Mouse (Mus musculus) kidney, postnatal 0 days (tissue): ENCODE results near the gene Fkbp11. TPM values are rescaled to one million over a fixed set of nuclear protein-coding genes. Genes with fewer than 3 reads are reported as not detected.

Source experiments
- ATAC-seq: fragments of 200-750 bp; cut with Nextera tagmentation; replicated peaks from 2 replicates; pipeline ENCODE4 v1.8.0; 2017; ENCODE audit warnings: low read depth, moderate number of reproducible peaks, moderate TSS enrichment, moderate library complexity; ENCODE audit not compliant: low FRiP score
- DNase-seq: peaks from one replicate; pipeline ENCODE4 v3.0.0-alpha.2; 2016; ENCODE audit warnings: low spot score
- H3K27ac ChIP-seq: fragments of 300-500 bp; sonication (generic); 2 replicates; pipeline ENCODE4 v1.5.1; 2014; ENCODE audit warnings: mild to moderate bottlenecking
- H3K27me3 ChIP-seq: fragments of 300-500 bp; sonication (generic); 2 replicates; pipeline ENCODE4 v1.6.1; 2014; ENCODE audit warnings: low read length, mixed read lengths; ENCODE audit not compliant: insufficient read depth
- H3K36me3 ChIP-seq: fragments of 300-500 bp; sonication (generic); 2 replicates; pipeline ENCODE4 v1.6.1; 2014; ENCODE audit warnings: low read length, mixed read lengths; ENCODE audit not compliant: insufficient read depth
- H3K4me1 ChIP-seq: fragments of 300-500 bp; sonication (generic); replicated peaks from 2 replicates; pipeline ENCODE4 v1.6.1; 2014; ENCODE audit warnings: antibody characterized with exemption, low read length, mixed read lengths; ENCODE audit not compliant: insufficient read depth
- H3K4me2 ChIP-seq: fragments of 300-500 bp; sonication (generic); 2 replicates; pipeline ENCODE4 v1.6.1; 2014; ENCODE audit warnings: mild to moderate bottlenecking, low read length, moderate library complexity, mixed read lengths
- H3K4me3 ChIP-seq: fragments of 300-500 bp; sonication (generic); replicated peaks from 2 replicates; pipeline ENCODE4 v1.5.1; 2014; ENCODE audit warnings: low read depth, low read length
- H3K9ac ChIP-seq: fragments of 300-500 bp; sonication (generic); 2 replicates; pipeline ENCODE4 v1.6.1; 2014; ENCODE audit warnings: low read depth, low read length
- H3K9me3 ChIP-seq: fragments of 300-500 bp; sonication (generic); replicated peaks from 2 replicates; pipeline ENCODE4 v1.6.1; 2016; ENCODE audit warnings: low read length, inconsistent platforms, mixed read lengths
- CTCF ChIP-seq: IDR thresholded peaks from 2 replicates; pipeline ENCODE4 v1.5.1; 2016; ENCODE audit warnings: antibody characterized with exemption, low read depth, mild to moderate bottlenecking, moderate library complexity
- WGBS: fragments of 180-500 bp; shearing (Covaris S2); extraction: QIAGEN DNeasy Blood & Tissue Kit; methylation state at CpG from one replicate; pipeline ENCODE4 v1.1.7; 2014; 5-methylcytosine and 5-hydroxymethylcytosine counted together
- polyA plus RNA-seq: library from polyadenylated mRNA; unstranded; fragments of >200 nt; fragmentation: Nextera tagmentation; extraction: Ambion mirVana; gene quantifications from 2 replicates; pipeline ENCODE4 v1.2.1, GENCODE M21; 2015

Gene Fkbp11
- polyA plus RNA-seq, 1 experiment from 2014 or later = 34.4 TPM

DNA sequence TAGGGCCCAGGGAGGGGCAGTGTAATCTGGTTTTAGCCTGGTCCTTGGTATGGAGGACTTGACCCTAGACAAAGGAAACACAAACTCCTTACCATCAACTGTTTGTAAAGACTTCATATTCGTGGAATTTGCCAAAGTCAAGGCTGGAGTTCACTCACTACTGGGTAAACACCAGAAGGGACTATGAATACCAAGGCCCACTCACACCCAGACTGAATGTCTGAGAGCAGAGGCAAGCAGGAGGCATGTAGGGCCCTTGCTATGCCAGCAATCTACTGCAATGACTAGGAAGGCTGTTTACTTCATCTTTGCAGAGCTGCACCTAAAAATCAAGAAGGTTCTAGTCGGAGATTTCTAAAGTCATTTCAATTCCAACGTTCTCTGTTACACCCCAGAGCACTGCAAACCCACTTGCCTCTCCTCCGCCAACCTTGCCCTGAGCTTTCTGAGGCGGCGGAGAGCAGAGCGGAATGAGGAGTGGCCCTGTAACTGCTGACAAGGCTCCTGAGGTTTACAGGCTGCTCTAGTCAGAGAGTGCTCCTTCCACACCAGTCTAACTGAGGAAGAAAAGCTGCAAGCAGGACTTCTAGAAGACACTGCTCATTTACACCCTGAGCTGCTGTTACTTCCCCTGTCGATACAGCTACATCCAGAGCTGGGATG is 14.9 kb upstream of the Fkbp11 start:
- no peak for TF ChIP-seq CTCF
- Histone ChIP-seq H3K4me1 (0 out of 2 replicates have a peak, but pooled peaks cover 2% of the 10 kb centered on the region), H3K4me2 (no peak overlapping the region), H3K27ac (no peak overlapping the region), H3K27me3 (no peaks in the 10 kb centered on the region), H3K9ac (no peak overlapping the region), H3K9me3 (no peaks in the 10 kb centered on the region), H3K36me3 (peaks cover 28% of the 10 kb centered on the region), H3K4me3 (no peak overlapping the region)
- DNase-seq = no peak
- no peak for ATAC-seq
- 78% methylated on average over 8 of the region's 8 CpGs for WGBS

GRCm38 (mm10) chr15:98740219-98740618 is 12.2 kb upstream of the Fkbp11 start:
- no peak for ATAC-seq
- TF ChIP-seq CTCF = no peak
- 92% methylated on average over 8 of the region's 8 CpGs for WGBS

DNA sequence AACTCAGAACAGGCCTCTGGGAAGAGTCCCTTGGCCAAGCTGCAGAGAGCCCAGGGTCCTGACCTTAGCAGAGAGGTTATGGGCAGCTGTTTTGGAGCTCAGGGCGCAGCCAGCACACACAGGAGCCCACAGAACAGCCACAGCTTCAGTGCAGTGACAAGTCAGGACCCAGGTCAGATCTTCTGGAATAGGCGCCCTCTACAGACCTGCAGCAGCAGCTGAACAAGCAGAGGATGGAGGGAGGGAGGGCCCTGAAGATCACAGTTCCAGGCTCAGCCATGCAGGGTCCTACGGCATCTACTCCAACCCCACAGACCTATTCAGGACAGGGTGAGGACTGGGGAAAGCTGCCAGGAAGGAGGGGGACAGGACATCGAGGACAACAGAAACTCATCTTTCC is 10.8 kb upstream of the Fkbp11 start:
- Histone ChIP-seq H3K9ac (no peak overlapping the region), H3K4me3 (no peak overlapping the region), H3K9me3 (no peaks in the 10 kb centered on the region), H3K4me2 (no peak overlapping the region), H3K27me3 (no peaks in the 10 kb centered on the region), H3K27ac (no peak overlapping the region), H3K4me1 (no peaks in the 10 kb centered on the region), H3K36me3 (peaks cover 31% of the 10 kb centered on the region)
- WGBS = 71% methylated on average over 4 of the region's 4 CpGs
- DNase-seq = no peak
- ATAC-seq = no peak
- 0 out of 2 replicates have a peak, but pooled peaks have one; percentile 17 for TF ChIP-seq CTCF

More at GRCm38 (mm10) chr15:98740219-98740618, 12.2 kb upstream of the Fkbp11 start:
- DNase-seq = no peak
- Histone ChIP-seq H3K9me3 (no peaks in the 10 kb centered on the region), H3K27ac (no peak overlapping the region), H3K4me2 (no peak overlapping the region), H3K9ac (no peak overlapping the region), H3K27me3 (no peaks in the 10 kb centered on the region), H3K4me3 (no peak overlapping the region), H3K36me3 (peaks cover 34% of the 10 kb centered on the region), H3K4me1 (no peaks in the 10 kb centered on the region)

DNA sequence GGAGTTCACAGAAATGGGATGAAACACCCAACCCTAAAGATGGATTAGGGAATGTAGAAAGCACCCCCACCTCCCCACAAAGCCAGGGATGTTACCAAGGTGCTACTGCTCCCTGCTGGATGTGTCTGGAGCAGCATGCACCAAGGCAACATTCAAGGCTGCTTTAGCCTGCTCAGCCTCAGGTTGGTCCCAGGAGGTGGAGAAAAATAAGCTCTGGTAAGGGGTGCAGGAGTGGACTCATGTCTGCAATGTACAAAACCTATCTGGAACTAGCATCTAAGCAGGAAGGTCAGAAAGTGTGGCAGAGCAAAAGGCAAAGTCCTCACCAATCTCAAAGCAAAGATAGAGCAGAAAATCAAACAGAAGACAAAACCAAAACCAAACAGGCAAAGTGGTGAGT is 9.9 kb upstream of the Fkbp11 start:
- Histone ChIP-seq H3K9me3 (no peaks in the 10 kb centered on the region), H3K4me2 (no peak overlapping the region), H3K36me3 (peaks cover 31% of the 10 kb centered on the region), H3K9ac (no peak overlapping the region), H3K4me3 (no peak overlapping the region), H3K27ac (no peak overlapping the region), H3K27me3 (no peaks in the 10 kb centered on the region), H3K4me1 (no peaks in the 10 kb centered on the region)
- DNase-seq (no peak), ATAC-seq (no peak)
- TF ChIP-seq CTCF = peak; percentile 69

DNA sequence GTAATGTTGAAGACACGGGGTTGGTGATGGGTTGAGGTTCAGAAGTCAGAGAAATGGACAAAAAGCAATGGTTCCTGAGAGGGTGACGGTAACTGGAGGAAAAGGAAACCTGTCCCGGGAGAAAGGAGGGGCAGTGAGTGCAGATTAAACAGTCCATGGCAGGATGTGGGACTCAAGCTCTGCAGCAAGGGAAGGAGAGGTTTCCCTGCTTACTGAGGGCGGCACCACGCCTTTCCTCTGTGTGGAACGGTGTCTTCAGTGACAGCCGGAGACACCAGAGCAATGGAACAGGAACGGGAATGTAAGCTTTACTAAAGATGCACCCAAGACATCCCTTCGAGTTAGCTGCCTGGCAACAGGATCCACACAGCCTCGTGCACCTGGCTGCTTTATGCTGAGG is 8.5 kb upstream of the Fkbp11 start:
- Histone ChIP-seq H3K9ac (no peak overlapping the region), H3K9me3 (no peaks in the 10 kb centered on the region), H3K27me3 (no peaks in the 10 kb centered on the region), H3K4me2 (no peak overlapping the region), H3K27ac (no peak overlapping the region), H3K4me3 (no peak overlapping the region), H3K4me1 (no peaks in the 10 kb centered on the region), H3K36me3 (peaks cover 31% of the 10 kb centered on the region)
- 83% methylated on average over 10 of the region's 10 CpGs for whole genome bisulfite sequencing
- DNase-seq = no peak
- TF ChIP-seq CTCF = no peak
- ATAC-seq = no peak

DNA sequence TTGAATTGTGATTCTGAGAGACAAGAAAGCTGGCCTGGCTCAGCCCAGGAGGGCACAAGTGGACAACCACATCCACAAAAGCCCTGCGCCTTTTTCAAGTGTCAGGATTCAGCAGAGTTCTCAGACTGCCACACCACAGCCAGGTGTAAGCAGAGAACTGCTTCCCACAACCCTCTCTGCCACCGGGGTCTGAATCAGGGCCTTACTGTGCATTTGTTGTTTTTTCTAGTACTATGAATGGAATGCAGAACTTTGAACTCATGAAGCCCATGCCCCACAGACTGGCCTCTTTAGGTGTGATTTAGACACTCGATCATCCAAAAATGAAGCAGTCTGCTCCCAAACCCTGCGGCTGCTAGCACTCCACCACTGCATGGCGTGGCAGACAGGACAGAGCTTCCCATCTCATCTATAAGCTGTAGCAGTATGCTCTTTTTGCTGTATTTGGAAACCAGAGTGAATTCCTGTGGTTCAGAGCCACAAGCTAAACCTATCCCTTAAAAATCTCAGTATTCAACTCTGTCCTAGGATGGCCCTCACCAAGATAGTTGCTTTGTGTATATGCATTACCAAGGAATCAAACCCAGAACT is 6.1 kb upstream of the Fkbp11 start:
- TF ChIP-seq CTCF = no peak
- DNase-seq (no peak), ATAC-seq (no peak)
- H3K27me3 ChIP-seq = no peaks in the 10 kb centered on the region
- no peak overlapping the region for H3K27ac ChIP-seq
- H3K4me3 ChIP-seq = no peak overlapping the region
- no peaks in the 10 kb centered on the region for H3K4me1 ChIP-seq
- no peak overlapping the region for H3K4me2 ChIP-seq
- WGBS = 70% methylated on average over 5 of the region's 5 CpGs
- H3K9me3 ChIP-seq = no peaks in the 10 kb centered on the region
- H3K36me3 ChIP-seq = peaks cover 11% of the 10 kb centered on the region
- no peak overlapping the region for H3K9ac ChIP-seq
